Mouse (Mus musculus): ENCODE results near the gene Trmt2a. TPM values are rescaled to one million over a fixed set of nuclear protein-coding genes. Genes with fewer than 3 reads are reported as not detected.

Trmt2a gene
- total RNA-seq, 2 experiments from 2014 or later, result 48.9 to 64.1 TPM

DNA sequence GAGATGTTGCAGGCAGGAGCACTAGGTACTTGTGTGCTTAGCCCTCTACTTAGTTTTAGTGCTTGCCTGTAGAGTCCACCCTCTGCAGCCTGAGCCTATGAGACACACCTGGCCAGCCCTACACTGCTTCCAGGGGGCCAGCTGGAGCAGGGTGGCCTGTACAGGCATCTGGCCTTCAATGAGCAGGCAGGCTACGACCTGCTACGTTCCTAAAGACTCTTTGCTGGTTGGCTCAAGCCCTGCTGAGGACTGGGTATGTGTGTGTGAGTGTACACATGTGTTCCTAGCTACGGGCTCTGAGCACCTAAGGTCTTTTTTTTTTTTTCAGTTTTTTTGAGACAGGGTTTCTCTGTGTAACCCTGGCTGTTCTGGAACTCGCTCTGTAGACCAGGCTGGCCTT is 17.0 kb upstream of the Trmt2a start:
- no peak for DNase-seq

GRCm38 (mm10) chr16:18233451-18233850 is 15.0 kb upstream of the Trmt2a start:
- no peak for DNase-seq

DNA sequence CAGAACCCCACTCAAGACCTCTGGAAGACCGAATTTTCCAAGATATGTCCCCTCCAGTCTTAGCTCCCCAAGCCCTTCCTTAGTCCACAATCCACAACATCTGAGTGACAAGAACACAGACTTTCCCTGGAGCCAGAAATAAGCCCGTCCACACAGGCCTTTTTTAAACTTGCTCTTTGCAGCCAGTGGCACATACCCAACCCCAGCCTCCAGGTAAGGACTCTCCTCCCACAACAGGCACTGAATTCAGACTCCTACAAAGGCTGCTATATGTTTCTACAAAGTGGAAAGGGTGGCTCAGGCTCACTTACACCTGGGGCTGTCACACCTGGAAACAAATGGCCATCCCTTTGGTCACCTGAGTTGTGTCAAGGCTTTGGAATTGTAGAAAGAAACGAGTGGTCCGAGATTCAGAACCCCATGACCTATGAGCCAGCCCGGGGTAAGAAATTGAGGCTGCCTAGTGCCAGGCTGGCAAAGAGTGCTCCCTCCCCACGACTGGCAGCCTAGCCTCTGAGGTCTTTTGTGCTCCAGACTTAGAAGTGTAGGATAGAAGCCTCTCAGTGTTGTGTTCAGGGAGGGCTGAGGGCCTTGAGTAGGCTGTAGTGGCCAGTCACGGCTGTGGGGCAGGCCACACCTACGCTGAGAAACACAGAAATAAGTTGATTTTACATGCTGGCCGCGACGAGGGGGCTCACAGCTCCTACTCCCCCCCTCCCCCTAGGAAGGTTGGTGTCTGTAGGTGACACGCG is 14.4 kb upstream of the Trmt2a start:
- DNase-seq, result no peak

- peak; percentile 74 to 78 for DNase-seq
Measured at GRCm38 (mm10) chr16:18234671-18235388, 13.6 kb upstream of the Trmt2a start, which contains the start of gene Zdhhc8. TSS of gene Zdhhc8 (minus strand) at chr16:18235136.

GRCm38 (mm10) chr16:18235389-18236065 is 13.0 kb upstream of the Trmt2a start:
- peak; percentile 66 to 74 for DNase-seq

DNA sequence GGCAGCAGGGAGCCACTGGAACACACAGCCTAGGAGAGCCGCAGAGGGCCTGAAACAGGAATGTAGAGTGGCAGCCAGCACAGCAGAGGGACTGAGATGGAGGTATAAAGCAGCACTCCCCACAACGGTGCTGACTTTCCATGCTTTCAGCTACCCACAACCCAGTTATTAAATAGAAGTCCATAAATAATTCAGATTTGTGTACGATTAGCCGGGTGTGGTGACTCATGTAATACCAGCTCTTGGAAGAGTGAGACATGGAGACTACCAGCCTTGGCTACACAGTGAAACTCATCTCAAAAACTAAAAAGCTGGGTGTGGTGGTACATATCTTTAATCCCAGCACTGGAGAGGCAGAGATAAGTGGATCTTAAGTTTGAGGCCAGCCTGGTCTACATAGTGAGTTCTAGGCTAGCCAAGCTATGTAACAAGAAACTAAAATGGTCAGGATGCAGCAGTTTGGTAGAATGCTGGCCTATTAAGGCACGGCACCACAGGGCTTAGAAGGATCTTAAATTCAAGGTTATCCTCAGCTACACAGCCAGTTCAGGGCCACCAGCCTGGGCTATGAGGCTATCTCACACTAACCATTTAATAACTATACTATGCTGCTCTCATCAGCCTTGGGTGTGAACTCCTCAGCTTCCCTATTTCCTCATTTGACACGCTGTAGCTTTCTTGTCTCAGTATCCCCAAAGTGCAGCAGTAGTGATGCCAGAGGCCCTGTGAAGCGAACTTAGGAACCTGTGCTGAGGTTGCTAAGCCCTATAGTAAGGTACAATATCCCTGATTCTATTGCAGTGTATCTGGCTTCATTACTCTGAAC is 11.6 kb upstream of the Trmt2a start:
- no peak for DNase-seq

- DNase-seq, result no peak
Measured at GRCm38 (mm10) chr16:18241581-18241980, 6.9 kb upstream of the Trmt2a start.

GRCm38 (mm10) chr16:18247521-18248399 is 719 bp upstream of the Trmt2a start:
- peak in 1 of 2 experiments; percentile 33 for DNase-seq

DNA sequence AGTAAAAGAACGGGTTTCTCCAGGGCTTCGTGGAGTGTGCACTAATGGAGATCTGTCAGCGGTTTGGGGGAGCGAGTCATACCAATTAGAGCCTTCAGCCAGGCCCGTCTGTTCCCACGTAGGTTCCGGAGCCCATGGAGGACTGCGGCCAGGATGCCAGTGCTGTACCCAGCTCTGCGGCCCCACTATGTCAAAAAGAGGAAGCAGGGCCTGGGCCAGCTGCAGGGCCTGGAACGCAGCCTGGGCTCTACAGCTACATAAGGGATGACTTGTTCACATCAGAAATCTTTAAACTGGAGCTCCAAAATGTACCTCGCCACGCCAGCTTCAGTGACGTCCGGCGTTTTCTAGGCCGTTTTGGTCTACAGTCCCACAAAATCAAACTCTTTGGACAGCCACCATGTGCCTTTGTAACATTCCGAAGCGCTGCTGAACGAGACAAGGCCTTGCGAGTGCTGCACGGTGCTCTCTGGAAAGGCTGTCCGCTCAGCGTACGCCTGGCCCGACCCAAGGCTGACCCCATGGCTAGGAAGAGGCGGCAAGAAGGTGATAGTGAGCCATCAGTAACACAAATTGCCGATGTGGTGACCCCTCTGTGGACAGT is 987 bp downstream of the Trmt2a start:
- DNase-seq, result peak in 1 of 2 experiments; percentile 50

- DNase-seq, result no peak
Measured at GRCm38 (mm10) chr16:18250231-18250630, 1.8 kb downstream of the Trmt2a start.

DNA sequence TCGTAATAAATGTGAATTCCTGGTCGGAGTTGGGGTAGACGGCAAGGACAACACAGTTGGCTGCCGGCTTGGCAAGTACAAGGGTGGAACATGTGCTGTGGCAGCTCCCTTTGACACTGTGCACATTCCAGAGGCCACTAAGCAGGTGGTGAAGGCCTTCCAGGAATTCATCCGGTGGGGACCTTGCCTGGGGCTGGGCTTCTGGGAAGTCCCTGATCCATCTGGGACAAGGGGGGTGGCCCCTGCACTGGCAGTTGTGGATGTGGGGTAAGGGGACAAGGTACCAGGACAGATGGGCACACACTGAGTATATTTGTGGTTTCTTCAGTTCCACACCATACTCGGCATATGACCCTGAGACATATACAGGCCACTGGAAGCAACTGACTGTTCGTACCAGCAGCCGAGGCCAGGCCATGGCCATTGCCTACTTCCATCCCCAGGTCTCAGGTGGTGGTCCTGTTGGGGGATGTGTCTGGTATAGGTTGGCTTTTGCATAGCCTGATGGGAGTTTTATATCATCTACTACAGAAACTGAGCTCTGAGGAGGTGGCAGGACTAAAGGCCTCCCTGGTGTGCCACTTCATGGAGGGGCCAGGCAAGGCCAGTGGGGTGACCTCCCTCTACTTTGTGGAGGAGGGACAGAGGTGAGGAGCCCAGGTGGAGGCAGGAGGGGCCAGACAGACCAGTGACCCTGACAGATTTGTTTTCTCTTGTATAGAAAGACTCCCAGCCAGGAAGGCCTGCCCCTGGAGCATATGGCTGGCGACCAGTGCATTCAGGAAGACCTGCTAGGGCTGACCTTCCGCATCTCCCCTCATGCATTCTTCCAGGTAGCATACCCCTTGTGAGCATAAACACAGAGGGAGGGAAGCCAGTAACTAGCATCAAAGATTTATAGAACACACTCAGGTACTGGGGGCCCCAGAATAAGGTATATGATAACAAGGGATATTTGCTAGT is 2.6 kb downstream of the Trmt2a start:
- DNase-seq, result no peak

- no peak for DNase-seq
Measured at GRCm38 (mm10) chr16:18252736-18253135, 4.3 kb downstream of the Trmt2a start.

DNA sequence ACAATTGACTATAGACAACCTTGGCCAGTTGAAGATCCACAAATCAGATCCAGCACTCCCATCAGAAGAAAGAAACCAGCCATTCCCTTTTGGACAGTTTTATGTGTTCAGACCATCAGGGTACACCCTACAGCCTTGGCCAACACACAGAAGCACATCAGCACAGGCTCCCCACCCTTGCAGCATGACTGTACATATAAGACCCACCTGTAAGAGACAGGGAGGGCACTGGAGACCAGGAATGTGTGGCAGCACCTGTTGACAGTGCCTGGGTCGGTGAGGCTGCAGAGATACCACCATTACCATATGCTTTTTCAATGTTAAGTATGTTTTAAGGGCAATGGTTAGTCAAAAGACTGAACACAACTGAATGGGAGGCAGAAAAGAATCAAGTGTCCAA is 5.4 kb downstream of the Trmt2a start:
- no peak for DNase-seq

- no peak for DNase-seq
Measured at GRCm38 (mm10) chr16:18258221-18258620, 9.7 kb downstream of the Trmt2a start, which contains the start of gene Gm49776. TSS of gene Gm49776 (minus strand) at chr16:18258321.

DNA sequence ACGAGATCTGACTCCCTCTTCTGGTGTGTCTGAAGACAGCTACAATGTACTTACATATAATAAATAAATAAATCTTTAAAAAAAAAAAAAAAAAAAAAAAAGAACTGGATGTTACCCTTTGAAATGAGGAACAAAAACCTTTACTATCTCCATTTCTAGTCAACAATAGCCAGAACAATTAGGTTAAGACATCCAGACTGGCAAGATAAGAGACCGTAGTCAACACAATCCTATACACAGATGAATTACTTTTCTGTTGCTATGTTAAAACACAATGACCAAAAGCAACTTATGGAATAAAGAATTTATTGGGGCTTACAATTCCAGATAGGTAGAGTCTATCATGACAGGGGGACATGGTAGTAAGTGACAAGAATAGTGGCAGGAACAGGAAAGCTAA is 16.5 kb downstream of the Trmt2a start:
- no peak for DNase-seq

- DNase-seq, result no peak
Measured at GRCm38 (mm10) chr16:18268182-18268581, 19.7 kb downstream of the Trmt2a start.

GRCm38 (mm10) chr16:18275166-18275565 is 26.7 kb downstream of the Trmt2a start:
- DNase-seq, result no peak

DNA sequence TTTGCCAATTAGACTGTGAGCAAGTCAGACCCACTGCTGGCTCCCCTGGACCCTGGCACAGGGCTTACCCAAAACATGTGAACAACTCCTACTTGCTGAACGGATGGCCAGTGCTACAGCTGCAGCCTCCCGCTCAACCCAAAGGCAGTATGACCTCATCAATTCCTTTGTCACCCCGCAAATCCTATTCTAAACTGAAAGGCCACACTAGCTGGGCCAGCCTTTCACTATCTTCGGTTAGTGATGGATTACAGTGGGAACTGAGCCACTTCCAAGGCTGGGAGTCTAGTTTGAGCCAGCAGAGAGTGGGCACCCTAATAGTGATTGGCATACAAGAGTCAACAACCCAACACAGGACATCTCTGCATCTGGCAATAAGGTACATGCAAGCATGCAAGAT is 39.7 kb downstream of the Trmt2a start:
- DNase-seq, result no peak

DNA sequence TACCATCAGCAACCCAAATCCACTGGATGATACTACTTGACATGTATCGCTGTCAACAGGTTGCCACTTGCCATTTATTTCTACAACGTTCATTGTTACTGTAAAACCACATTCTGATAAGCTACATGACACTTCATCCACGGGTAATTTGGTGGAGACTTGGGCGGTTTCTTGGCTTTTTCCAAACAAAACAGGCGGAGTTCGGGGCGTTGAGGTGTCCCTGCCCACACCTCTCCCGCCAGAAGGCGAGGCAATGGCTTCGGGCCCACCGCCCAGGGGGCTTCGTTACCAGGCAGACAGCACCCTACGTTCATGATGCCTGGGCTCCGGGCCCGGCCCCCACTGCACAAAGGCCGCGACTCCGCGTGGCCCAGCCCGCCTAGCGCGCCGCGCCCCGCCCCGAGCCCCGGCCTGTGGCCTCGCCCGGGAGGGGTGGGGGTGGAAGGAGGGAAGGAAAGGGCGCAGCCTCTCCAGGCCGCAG is 40.1 kb downstream of the Trmt2a start:
- peak in 1 of 2 experiments; percentile 62 for DNase-seq

Data from layer of hippocampus, postnatal 36 days (tissue).